Mouse (Mus musculus) heart, postnatal 0 days (tissue): ENCODE measurements at regions not wholly inside any gene's neighbourhood (a gene's known extent, or its start where the extent isn't known, plus 50 kb on each side); places are given as distances from the start of the nearest gene placed in this dataset.

Experiments used
- CTCF ChIP-seq: IDR thresholded peaks from 2 replicates; pipeline ENCODE4 v1.5.1; 2016; ENCODE audit warnings: antibody characterized with exemption, control low read depth, low read depth
- EP300 ChIP-seq: IDR thresholded peaks from 2 replicates; pipeline ENCODE4 v1.6.1; 2016; ENCODE audit warnings: antibody characterized with exemption, low read depth

DNA sequence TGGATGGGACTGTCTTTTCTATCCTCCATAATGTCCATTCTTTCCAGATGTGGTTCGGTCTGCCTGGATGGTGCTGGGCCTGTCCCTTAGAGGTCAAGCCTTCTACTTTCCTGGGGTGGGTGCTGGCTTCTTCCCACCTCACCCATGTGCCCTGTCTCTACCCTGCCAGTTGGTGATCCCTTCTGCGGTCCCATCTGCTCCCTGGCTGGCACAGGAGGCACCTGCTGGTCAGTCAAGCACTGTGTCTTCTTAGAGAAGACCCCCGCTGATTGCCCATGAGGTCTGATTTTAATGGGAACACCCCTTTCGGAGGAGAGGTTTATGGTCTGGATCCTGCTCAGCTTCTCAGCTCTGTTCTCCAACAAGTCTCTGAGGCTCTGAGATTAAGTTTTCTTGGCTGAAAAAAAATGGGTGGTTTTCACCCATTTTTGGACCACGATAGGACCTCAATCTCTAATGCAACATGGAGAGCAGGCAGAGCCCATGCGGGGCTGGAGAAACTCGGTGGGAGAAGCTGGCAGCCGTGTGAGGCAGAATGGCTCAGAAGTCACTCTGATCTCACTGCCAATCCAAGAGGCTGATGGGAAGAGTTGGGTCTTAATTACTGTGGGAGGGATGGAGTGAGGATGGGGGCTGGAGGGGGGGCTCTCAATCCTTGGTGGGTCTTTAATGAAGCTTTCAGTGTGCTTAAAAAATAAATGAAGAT lies 78.5 kb upstream of the Igsf21 start:
- no peak for TF ChIP-seq CTCF
- no peak for TF ChIP-seq EP300
